Mouse (Mus musculus) midbrain, embryonic 15.5 days (tissue): ENCODE data around the gene Sebox. TPM values are rescaled to one million over a fixed set of nuclear protein-coding genes. Genes with fewer than 3 reads are reported as not detected.

Experiments used
- ATAC-seq: fragments of 200-750 bp; cut with Nextera tagmentation; replicated peaks from 2 replicates; pipeline ENCODE4 v1.8.0; 2017; ENCODE audit warnings: moderate TSS enrichment
- H3K27ac ChIP-seq: fragments of 300-500 bp; sonication (generic); 2 replicates; pipeline ENCODE4 v1.5.1; 2015; ENCODE audit warnings: mild to moderate bottlenecking, inconsistent platforms
- H3K27me3 ChIP-seq: fragments of 300-500 bp; sonication (generic); replicated peaks from 2 replicates; pipeline ENCODE4 v1.6.1; 2015; ENCODE audit warnings: inconsistent platforms
- H3K36me3 ChIP-seq: fragments of 300-500 bp; sonication (generic); replicated peaks from 2 replicates; pipeline ENCODE4 v1.6.1; 2015; ENCODE audit warnings: inconsistent platforms
- H3K4me1 ChIP-seq: fragments of 300-500 bp; sonication (generic); 2 replicates; pipeline ENCODE4 v1.6.1; 2015; ENCODE audit warnings: inconsistent platforms
- H3K4me2 ChIP-seq: fragments of 300-500 bp; sonication (generic); 2 replicates; pipeline ENCODE4 v1.6.1; 2015; ENCODE audit warnings: inconsistent platforms, mild to moderate bottlenecking, moderate library complexity
- H3K4me3 ChIP-seq: fragments of 300-500 bp; sonication (generic); 2 replicates; pipeline ENCODE4 v1.5.1; 2015; ENCODE audit warnings: mild to moderate bottlenecking, inconsistent platforms
- H3K9ac ChIP-seq: fragments of 300-500 bp; sonication (generic); 2 replicates; pipeline ENCODE4 v1.6.1; 2015; ENCODE audit warnings: mild to moderate bottlenecking, inconsistent platforms
- H3K9me3 ChIP-seq: fragments of 300-500 bp; sonication (generic); 2 replicates; pipeline ENCODE4 v1.6.1; 2016; ENCODE audit warnings: inconsistent platforms
- WGBS: fragments of 180-500 bp; shearing (Covaris S2); methylation state at CpG from one replicate; pipeline ENCODE4 v1.1.7; 2015; ENCODE audit warnings: mixed read lengths; 5-methylcytosine and 5-hydroxymethylcytosine counted together
- polyA plus RNA-seq: library from polyadenylated mRNA; unstranded; fragments of >200 nt; fragmentation: Nextera tagmentation; extraction: Ambion mirVana; gene quantifications from 2 replicates; pipeline ENCODE4 v1.2.1, GENCODE M21; 2015

Gene Sebox
- polyA plus RNA-seq, 1 experiment from 2014 or later, result 0.13 TPM

DNA sequence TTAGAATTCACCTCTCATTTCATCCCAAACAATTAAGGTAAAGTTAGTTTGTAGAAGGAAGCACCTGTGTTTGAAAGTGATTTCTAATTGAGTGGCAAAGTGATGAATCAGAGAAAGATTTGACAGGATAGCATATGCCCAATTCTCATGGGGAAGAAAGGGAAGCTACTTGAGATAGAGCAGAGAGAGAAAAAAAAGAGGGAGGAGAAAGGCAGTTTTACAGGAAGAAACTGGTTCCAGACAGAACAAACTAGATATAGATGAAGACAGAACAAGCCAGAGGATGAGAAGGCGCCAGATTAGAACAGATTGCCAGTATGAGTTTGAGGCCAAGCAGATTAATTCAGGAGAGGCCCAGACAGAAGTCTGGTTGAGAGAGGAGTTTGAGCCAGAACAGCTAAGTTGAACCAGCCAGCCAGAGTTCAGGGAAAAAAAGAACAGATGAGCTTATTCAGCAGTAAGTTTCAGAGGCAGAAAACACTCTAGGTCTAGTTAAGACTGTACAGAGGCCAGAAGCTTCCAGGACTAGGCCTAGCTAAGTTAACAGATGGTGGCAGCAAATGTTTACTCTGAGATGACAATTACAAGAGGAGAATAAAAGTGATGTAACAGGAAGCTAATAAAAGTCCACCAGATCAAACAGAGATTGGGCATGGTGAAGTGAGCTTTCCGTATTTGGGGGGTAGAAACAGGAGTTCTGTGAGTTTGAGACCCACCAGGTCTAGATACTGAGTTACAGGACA is 44.6 kb downstream of the Sebox start:
- Histone ChIP-seq H3K4me1 (peaks cover 19% of the 10 kb centered on the region), H3K4me3 (no peak overlapping the region), H3K27me3 (no peaks in the 10 kb centered on the region), H3K27ac (no peak overlapping the region), H3K36me3 (peaks cover 11% of the 10 kb centered on the region), H3K9me3 (no peaks in the 10 kb centered on the region), H3K4me2 (no peak overlapping the region), H3K9ac (no peak overlapping the region)
- no peak for ATAC-seq
- 89% methylated on average over 2 of the region's 2 CpGs for WGBS

DNA sequence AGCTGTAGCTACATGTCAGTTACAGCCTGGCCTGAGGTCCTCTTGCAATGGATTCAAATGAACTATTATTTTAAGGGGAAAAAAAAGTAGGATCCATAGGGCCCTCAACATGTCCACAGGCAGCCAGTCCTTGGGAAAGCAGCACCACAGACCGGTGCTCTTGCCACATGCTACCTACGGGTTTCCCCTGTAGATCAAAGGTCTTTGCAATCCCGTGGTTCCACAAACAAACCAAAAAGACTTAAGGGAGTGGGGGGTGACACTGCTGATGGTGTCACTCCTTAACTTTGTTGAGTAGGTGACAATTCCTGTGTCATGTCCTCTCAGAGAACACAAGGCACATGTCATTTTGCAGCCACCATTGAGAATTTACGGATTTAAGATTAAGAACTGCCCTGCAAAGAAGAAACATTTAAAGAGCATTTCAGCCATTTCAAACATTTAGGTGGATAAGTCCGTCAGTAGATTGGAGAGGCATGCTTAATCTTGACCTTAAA is 46.3 kb downstream of the Sebox start:
- Histone ChIP-seq H3K27me3 (no peaks in the 10 kb centered on the region), H3K4me2 (peak overlapping the region; percentile 86), H3K4me3 (peak overlapping the region; percentile 62), H3K36me3 (no peaks in the 10 kb centered on the region), H3K4me1 (peaks cover 19% of the 10 kb centered on the region), H3K9ac (peak overlapping the region; percentile 55; the same call in 1 of the 2 replicates), H3K9me3 (no peaks in the 10 kb centered on the region), H3K27ac (no peak overlapping the region)
- ATAC-seq, result no peak
- WGBS, result 12% methylated on average over 5 of the region's 5 CpGs

DNA sequence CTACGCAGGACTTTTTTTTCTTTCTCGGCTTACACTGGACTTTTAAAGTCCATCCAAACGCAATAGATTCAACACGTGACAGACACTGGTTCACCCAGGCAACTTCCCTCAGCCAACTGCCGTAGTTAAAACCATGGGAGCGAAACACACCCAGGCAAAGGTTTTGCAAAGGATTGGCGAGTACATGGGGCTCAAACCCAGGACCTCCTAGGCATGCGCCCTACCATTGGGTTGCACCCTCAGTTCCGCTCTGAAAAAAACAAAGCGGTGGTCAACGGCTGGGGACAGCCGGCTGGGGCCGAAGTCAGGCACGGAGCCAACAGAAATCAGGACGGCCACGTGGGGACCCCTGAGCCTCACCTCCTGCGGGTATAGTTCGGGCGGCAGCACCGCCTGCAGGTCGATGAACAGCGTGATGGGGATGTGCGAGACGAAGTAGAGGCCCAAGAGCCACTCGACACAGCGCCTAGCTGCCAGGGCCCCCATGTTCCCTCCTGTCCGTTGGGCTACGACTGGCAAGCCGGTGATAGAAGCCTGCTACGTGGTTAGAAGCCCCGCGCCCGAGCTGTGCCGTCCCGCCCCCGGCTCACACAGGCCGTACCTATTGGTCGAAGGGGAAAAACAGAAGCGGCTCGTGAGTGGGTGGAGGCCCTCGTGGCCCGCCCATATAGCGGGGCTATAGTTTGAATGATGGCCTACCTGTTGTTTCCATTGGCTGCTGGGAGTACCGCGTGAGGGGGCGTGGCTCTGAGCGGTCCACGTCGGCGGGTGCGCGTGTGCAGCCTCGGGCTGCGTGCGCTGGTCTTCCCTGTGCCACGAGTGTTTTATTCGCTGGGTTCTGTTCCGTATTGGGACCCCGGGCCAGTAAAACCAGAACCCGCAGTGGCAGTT is 47.2 kb downstream of the Sebox start, which contains the start of gene Tmem97:
Gene Tmem97 (minus strand): TSS at position 610 of the 891 bp plus-strand sequence.
- H3K4me3 ChIP-seq, result peak within 1 kb of the TSS; percentile 62
- peak within 1 kb of the TSS; percentile 86 for H3K4me2 ChIP-seq
- WGBS, result under 1% methylated on average over 60 of the region's 60 CpGs
- no peaks in the 10 kb centered on the region for H3K27me3 ChIP-seq
- H3K36me3 ChIP-seq, result no peaks in the 10 kb centered on the region
- ATAC-seq, result peak; percentile 100
- peaks cover 19% of the 10 kb centered on the region for H3K4me1 ChIP-seq
- H3K9ac ChIP-seq, result peak within 1 kb of the TSS; percentile 64
- H3K9me3 ChIP-seq, result no peaks in the 10 kb centered on the region
- H3K27ac ChIP-seq, result peak within 1 kb of the TSS; percentile 91

DNA sequence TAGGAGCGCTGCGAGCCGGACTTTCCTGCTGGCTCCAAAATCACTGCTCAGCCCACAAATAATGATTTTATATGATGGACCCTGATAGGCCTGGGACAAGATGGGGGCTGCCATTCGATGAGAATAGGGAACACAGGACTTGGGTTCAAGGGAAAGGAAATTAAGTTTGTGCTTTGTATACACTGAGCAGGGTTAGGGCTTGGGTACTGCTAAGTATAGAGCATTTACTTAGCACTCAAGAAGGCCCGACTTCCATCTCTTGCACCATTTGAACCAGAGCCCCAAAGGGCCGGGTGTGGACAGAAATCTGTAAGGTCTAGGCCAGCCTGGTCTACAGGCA is 47.8 kb downstream of the Sebox start:
- H3K4me3 ChIP-seq, result peak overlapping the region; percentile 62
- no peaks in the 10 kb centered on the region for H3K27me3 ChIP-seq
- no peaks in the 10 kb centered on the region for H3K36me3 ChIP-seq
- H3K9me3 ChIP-seq, result no peaks in the 10 kb centered on the region
- peak overlapping the region; percentile 86 for H3K4me2 ChIP-seq
- ATAC-seq, result peak; percentile 56
- peak overlapping the region; percentile 91 for H3K27ac ChIP-seq
- peak overlapping the region; percentile 64 for H3K9ac ChIP-seq
- 33% methylated on average over 6 of the region's 6 CpGs for WGBS
- H3K4me1 ChIP-seq, result peaks cover 19% of the 10 kb centered on the region

Other genes starting within 250 kb of the Sebox start
- 55.0 and 62.3 TPM in 2 replicates for gene 2610507B11Rik, start 241.7 kb upstream of the Sebox start, polyA plus RNA-seq
- 0.11 and 0.28 TPM in 2 replicates for gene BC030499, start 212.6 kb upstream of the Sebox start, polyA plus RNA-seq
- gene Spag5, start 201.9 kb upstream of the Sebox start, polyA plus RNA-seq, result 6.9 and 9.6 TPM in 2 replicates
- 84.9 and 129 TPM in 2 replicates for gene Aldoc, start 180.5 kb upstream of the Sebox start, polyA plus RNA-seq
- 71.5 and 76.6 TPM in 2 replicates for gene Pigs, start 175.0 kb upstream of the Sebox start, polyA plus RNA-seq
- gene Unc119, start 160.0 kb upstream of the Sebox start, polyA plus RNA-seq, result 80.8 and 89.7 TPM in 2 replicates
- gene Foxn1, start 116.9 kb upstream of the Sebox start, polyA plus RNA-seq, result not detected in 2 replicates
- gene Slc13a2, start 81.2 kb upstream of the Sebox start, polyA plus RNA-seq, result not detected in 2 replicates
- 23.6 and 23.7 TPM in 2 replicates for gene Slc46a1, start 37.8 kb upstream of the Sebox start, polyA plus RNA-seq
- 52.4 and 56.8 TPM in 2 replicates for gene Sarm1, start 5.7 kb upstream of the Sebox start, polyA plus RNA-seq
- gene Vtn, start 4.4 kb upstream of the Sebox start, polyA plus RNA-seq, result 137 and 184 TPM in 2 replicates
- 90.5 and 91.0 TPM in 2 replicates for gene Tmem199, start 8.7 kb downstream of the Sebox start, polyA plus RNA-seq
- 182 and 192 TPM in 2 replicates for gene Poldip2, start 8.7 kb downstream of the Sebox start, polyA plus RNA-seq
- gene Tnfaip1, start 32.9 kb downstream of the Sebox start, polyA plus RNA-seq, result 64.2 and 70.0 TPM in 2 replicates
- 117 and 128 TPM in 2 replicates for gene Ift20, start 32.9 kb downstream of the Sebox start, polyA plus RNA-seq
- 35.0 and 35.4 TPM in 2 replicates for gene Tmem97, start 47.3 kb downstream of the Sebox start, polyA plus RNA-seq
- gene Nlk, start 193.9 kb downstream of the Sebox start, polyA plus RNA-seq, result 25.3 and 26.7 TPM in 2 replicates
- 27.7 and 29.9 TPM in 2 replicates for gene Ccnq, start 248.3 kb downstream of the Sebox start, polyA plus RNA-seq